Mouse (Mus musculus) neural tube, embryonic 13.5 days (tissue): ENCODE measurements at regions not wholly inside any gene's neighbourhood (a gene's known extent, or its start where the extent isn't known, plus 50 kb on each side); places are given as distances from the start of the nearest gene placed in this dataset.
A peak's percentile ranks its signal among the peaks of the same experiment; 100 is the strongest.

ENCODE experiments used
- ATAC-seq: fragments of 200-750 bp; cut with Nextera tagmentation; 2 replicates; pipeline ENCODE4 v1.8.0; 2017; ENCODE audit warnings: low read depth, mild to moderate bottlenecking, moderate TSS enrichment, moderate library complexity
- H3K27ac ChIP-seq: fragments of 300-500 bp; sonication (generic); replicated peaks from 2 replicates; pipeline ENCODE4 v1.5.1; 2015; ENCODE audit warnings: moderate library complexity, mild to moderate bottlenecking, inconsistent platforms
- H3K27me3 ChIP-seq: fragments of 300-500 bp; sonication (generic); 2 replicates; pipeline ENCODE4 v1.6.1; 2015; ENCODE audit warnings: mild to moderate bottlenecking, inconsistent platforms
- H3K36me3 ChIP-seq: fragments of 300-500 bp; sonication (generic); 2 replicates; pipeline ENCODE4 v1.6.1; 2015; ENCODE audit warnings: mild to moderate bottlenecking, inconsistent platforms
- H3K4me1 ChIP-seq: fragments of 300-500 bp; sonication (generic); replicated peaks from 2 replicates; pipeline ENCODE4 v1.6.1; 2015; ENCODE audit warnings: inconsistent platforms
- H3K4me2 ChIP-seq: fragments of 300-500 bp; sonication (generic); 2 replicates; pipeline ENCODE4 v1.6.1; 2015; ENCODE audit warnings: inconsistent platforms, mild to moderate bottlenecking, moderate library complexity
- H3K4me3 ChIP-seq: fragments of 300-500 bp; sonication (generic); 2 replicates; pipeline ENCODE4 v1.5.1; 2015; ENCODE audit warnings: mild to moderate bottlenecking, inconsistent platforms
- H3K9ac ChIP-seq: fragments of 300-500 bp; sonication (generic); 2 replicates; pipeline ENCODE4 v1.6.1; 2015; ENCODE audit warnings: moderate library complexity, mild to moderate bottlenecking, inconsistent platforms
- H3K9me3 ChIP-seq: fragments of 300-500 bp; sonication (generic); 2 replicates; pipeline ENCODE4 v1.6.1; 2016; ENCODE audit warnings: inconsistent platforms
- WGBS: fragments of 180-500 bp; shearing (Covaris S2); methylation state at CpG from one replicate; pipeline ENCODE4 v1.1.7; 2015; 5-methylcytosine and 5-hydroxymethylcytosine counted together

DNA sequence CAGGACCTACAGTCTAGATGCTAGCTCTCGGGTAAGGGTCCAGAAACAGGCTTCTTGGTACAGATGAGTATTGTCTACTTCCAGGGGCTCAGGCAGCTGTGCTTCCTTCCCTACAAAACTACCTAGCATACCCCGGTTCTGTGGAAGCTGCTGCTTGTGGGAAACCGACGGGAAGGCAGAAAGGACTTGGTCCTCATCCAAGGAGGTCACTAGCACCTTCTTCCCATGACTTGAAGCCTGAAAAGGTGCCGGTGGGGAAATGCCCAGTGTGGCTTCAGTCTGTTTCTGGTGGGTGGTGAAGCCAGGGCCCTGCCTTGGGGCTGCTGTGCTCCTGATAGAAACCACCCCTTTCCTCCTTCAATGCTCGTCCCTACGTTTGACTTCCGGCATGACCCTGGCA, 107.5 kb downstream of the Tex29 start:
- H3K27me3 ChIP-seq: 0 out of 2 replicates have a peak, but pooled peaks cover 3% of the 10 kb centered on the region
- H3K36me3 ChIP-seq: no peaks in the 10 kb centered on the region
- no peak overlapping the region for H3K27ac ChIP-seq
- H3K4me3 ChIP-seq: no peak overlapping the region
- no peaks in the 10 kb centered on the region for H3K4me1 ChIP-seq
- H3K4me2 ChIP-seq: no peak overlapping the region
- no peak for ATAC-seq
- no peak overlapping the region for H3K9ac ChIP-seq
- H3K9me3 ChIP-seq: peaks cover 9% of the 10 kb centered on the region; the same call in 1 of the 2 replicates
- 86% methylated on average over 8 of the region's 8 CpGs for WGBS

DNA sequence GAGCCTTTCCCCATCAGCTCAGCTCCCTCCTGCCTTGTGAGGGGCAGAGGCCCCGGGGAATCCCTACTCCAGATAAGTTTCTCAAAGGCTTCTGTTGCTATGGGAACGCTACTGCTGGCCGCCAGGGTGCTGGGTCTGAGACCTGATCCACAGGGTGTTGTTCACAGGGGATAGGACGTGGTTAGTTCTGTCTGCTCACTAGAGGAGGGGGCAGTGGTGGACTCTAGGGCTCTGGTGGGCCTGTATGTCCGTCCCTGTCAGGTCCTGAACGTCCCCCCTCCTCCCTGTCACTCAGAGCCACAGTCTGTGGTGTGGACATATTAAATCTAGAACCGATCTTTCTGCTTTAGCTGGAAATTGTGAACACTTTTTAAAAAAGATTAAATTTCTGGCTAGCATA, 116.0 kb downstream of the Tex29 start:
- H3K4me2 ChIP-seq: no peak overlapping the region
- H3K36me3 ChIP-seq: no peaks in the 10 kb centered on the region
- peaks cover 34% of the 10 kb centered on the region for H3K27me3 ChIP-seq
- no peaks in the 10 kb centered on the region for H3K4me1 ChIP-seq
- H3K27ac ChIP-seq: no peak overlapping the region
- H3K4me3 ChIP-seq: no peak overlapping the region
- H3K9me3 ChIP-seq: peaks cover 5% of the 10 kb centered on the region; the same call in 1 of the 2 replicates
- 0 out of 2 replicates have a peak overlapping the region, but pooled peaks have one; percentile 26 for H3K9ac ChIP-seq
- ATAC-seq: no peak
- 23% methylated on average over 7 of the region's 7 CpGs for WGBS

DNA sequence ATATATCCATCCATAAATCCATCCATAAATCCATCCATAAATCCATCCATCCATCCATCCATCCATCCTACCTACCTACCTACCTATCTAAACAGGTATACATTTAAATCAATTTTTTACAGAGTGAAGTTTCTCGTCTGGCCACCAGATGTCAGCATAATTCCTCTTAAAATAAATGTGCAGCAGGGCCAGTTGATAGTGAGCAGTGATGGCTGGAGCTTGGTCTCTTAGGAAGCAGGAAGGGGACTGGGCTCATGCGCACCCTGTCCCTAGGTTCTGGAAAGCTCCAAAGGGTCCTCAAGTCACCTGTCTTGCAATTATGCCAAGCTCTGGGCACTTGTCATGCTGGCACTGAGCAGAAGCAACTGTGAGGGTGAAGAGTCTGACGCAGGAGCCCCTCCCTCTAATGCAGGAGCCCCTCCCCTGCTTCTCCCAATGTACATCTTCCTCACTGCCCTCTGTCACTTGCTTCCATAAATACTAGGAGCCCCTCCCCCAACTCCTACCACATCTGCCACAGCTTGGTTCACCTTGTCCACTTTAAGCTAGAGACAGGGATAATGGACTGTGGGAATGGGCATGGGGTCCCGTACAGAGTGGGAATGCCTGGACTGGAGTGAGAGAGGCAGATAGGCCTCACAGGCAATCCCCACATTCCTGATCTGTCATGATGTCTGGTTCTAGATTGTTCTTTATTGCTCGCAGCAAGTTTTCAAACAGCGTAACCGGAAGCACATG, 116.9 kb downstream of the Tex29 start:
- Histone ChIP-seq H3K4me1 (no peaks in the 10 kb centered on the region), H3K36me3 (no peaks in the 10 kb centered on the region), H3K4me2 (no peak overlapping the region), H3K27ac (no peak overlapping the region), H3K27me3 (peaks cover 44% of the 10 kb centered on the region), H3K9ac (no peak overlapping the region), H3K4me3 (no peak overlapping the region), H3K9me3 (no peaks in the 10 kb centered on the region)
- WGBS: 74% methylated on average over 7 of the region's 7 CpGs
- ATAC-seq: peak; percentile 69; the same call in 1 of the 2 replicates

DNA sequence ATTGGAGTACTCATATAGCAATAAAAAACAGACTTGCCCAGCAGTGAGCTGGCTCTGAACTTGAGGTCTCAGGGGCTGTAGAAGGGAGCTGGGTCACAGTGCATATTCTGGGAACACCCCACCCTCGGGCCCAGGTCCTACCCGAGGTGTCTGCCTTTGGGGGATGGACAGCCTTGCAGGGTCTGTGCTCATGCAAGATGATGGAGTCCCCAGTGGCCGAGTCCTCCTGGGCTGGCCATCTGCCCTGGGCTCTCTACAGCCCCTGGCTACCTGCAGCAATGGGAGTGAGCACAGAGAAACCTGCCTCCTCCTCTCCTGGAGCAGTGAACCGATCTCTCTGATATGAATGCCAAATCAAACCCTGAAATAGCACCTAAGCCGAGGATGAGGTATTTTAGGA, 117.9 kb downstream of the Tex29 start:
- WGBS: 66% methylated on average over 5 of the region's 5 CpGs
- H3K27ac ChIP-seq: no peak overlapping the region
- ATAC-seq: no peak
- H3K4me2 ChIP-seq: no peak overlapping the region
- no peaks in the 10 kb centered on the region for H3K9me3 ChIP-seq
- H3K4me3 ChIP-seq: no peak overlapping the region
- peaks cover 48% of the 10 kb centered on the region for H3K27me3 ChIP-seq
- no peaks in the 10 kb centered on the region for H3K36me3 ChIP-seq
- no peaks in the 10 kb centered on the region for H3K4me1 ChIP-seq
- no peak overlapping the region for H3K9ac ChIP-seq

DNA sequence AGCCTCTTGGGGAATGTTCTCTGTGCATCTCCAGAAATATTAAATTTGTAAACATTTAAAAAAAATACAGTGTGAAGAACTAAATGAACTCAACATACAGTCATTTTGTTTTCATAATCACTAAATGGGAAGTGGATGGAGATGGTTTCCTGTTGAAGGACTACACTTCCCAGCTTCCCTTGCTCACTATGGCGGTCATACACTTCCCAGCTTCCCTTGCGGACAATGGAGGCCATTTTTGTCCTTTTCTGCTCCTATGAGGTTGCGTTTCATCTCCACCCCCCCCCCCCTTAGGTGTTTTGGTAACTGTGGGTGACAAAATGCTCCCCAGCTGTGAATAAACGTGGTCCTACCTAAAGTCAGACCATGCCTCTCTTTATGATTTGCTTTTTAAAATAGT, 119.2 kb downstream of the Tex29 start:
- WGBS: 72% methylated on average over 4 of the region's 4 CpGs
- H3K27ac ChIP-seq: no peak overlapping the region
- no peak overlapping the region for H3K4me3 ChIP-seq
- H3K4me1 ChIP-seq: no peaks in the 10 kb centered on the region
- no peak overlapping the region for H3K9ac ChIP-seq
- H3K36me3 ChIP-seq: no peaks in the 10 kb centered on the region
- no peak for ATAC-seq
- H3K27me3 ChIP-seq: peaks cover 48% of the 10 kb centered on the region
- H3K4me2 ChIP-seq: no peak overlapping the region
- H3K9me3 ChIP-seq: no peaks in the 10 kb centered on the region

DNA sequence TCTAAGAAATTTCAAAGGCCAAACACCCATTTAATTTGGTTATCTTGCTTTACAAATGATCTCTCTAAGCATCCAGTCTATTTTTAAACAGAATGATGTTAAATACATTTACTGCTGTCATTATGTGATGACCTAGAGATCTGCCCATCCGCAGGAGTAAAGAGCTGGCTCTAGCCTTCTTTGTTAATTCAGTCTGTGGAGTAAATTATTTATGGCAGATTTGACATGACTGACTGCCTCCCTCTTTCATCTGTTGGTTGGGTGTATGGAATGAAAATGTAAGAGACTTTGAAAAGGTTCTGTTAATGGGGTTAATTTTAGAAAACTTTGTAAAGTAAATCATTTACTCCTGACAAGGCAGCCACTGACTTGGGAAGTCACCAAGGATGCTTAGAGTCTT, 123.3 kb downstream of the Tex29 start:
- Histone ChIP-seq H3K4me2 (no peak overlapping the region), H3K9ac (no peak overlapping the region)
- 30% methylated on average over 1 of the region's 1 CpGs for WGBS

DNA sequence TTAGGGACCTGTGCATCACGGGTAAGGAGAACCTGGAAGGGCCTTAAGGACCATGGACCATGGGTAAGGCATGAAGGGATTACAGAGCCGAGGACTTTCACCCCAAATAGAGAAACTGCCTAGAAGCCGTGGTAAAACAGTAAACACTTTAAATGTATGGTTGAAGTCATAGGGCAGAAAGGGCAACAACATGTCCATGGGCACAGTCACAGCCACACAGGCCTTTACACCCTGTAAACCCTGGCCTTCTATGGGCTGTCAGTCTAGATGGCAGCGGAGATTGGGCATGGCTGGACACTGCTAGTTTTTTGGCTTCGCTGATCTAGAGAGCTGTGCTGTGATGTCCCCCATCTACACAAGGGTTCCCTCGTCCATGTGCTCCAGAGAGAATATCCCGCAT, 127.4 kb downstream of the Tex29 start:
- 90% methylated on average over 7 of the region's 7 CpGs for WGBS
- no peak for ATAC-seq
- Histone ChIP-seq H3K36me3 (no peaks in the 10 kb centered on the region), H3K9me3 (no peaks in the 10 kb centered on the region), H3K9ac (no peak overlapping the region), H3K27ac (no peak overlapping the region), H3K4me3 (no peak overlapping the region), H3K27me3 (peaks cover 52% of the 10 kb centered on the region), H3K4me2 (no peak overlapping the region), H3K4me1 (no peaks in the 10 kb centered on the region)

More for the DNA sequence above, 123.3 kb downstream of the Tex29 start:
- Histone ChIP-seq H3K27ac (no peak overlapping the region), H3K36me3 (no peaks in the 10 kb centered on the region), H3K9me3 (no peaks in the 10 kb centered on the region), H3K4me1 (no peaks in the 10 kb centered on the region), H3K4me3 (no peak overlapping the region), H3K27me3 (peaks cover 36% of the 10 kb centered on the region)
- no peak for ATAC-seq

DNA sequence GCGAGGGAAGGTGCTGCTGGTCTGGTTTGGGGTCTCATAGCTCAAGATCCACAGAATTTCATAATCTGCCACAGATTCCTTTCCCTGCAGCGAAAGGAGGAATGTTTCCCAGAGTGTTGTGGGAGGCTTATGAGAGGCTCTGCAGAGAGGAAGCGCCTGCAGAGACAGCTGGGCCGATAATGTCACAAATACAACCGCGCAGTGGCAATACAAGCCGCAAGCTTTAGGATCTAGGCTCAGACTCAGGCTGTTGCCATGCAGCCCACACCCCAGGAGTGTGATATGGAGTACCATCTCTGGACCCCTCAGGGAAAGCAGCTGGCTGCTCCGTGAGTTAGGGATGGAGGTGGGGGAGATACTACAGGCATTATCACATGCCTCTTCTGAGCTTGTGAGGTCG, 130.2 kb downstream of the Tex29 start:
- Histone ChIP-seq H3K27ac (no peak overlapping the region), H3K9me3 (no peaks in the 10 kb centered on the region), H3K4me3 (no peak overlapping the region), H3K36me3 (no peaks in the 10 kb centered on the region), H3K27me3 (peaks cover 75% of the 10 kb centered on the region), H3K4me2 (no peak overlapping the region), H3K4me1 (peaks cover 13% of the 10 kb centered on the region), H3K9ac (no peak overlapping the region)
- no peak for ATAC-seq
- WGBS: 83% methylated on average over 9 of the region's 9 CpGs

DNA sequence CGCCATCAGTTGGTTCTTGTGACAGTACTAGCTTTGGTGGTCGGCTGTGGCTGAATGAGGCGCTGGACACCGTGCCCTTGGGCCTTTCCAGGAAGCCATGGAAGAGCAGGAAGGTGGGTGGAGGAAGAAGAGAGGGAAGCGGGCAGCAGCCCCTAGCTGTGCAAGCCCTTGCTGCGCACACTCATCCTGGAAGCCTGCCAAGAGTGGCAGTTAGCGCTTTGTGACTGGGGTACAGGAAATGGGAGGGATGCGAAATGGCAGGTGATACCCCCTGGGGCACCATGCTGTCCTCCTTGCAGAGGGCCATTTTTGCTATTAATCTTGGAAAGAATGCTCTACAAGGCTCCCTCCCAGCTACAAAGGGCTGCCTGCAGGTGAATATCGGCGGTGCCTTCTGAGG, 133.2 kb downstream of the Tex29 start:
- Histone ChIP-seq H3K9me3 (no peaks in the 10 kb centered on the region), H3K9ac (no peak overlapping the region), H3K4me2 (no peak overlapping the region), H3K4me3 (no peak overlapping the region), H3K27ac (no peak overlapping the region), H3K27me3 (peaks cover 86% of the 10 kb centered on the region), H3K4me1 (peaks cover 27% of the 10 kb centered on the region), H3K36me3 (no peaks in the 10 kb centered on the region)
- 44% methylated on average over 10 of the region's 10 CpGs for WGBS
- 0 out of 2 replicates have a peak, but pooled peaks have one; percentile 3 for ATAC-seq

DNA sequence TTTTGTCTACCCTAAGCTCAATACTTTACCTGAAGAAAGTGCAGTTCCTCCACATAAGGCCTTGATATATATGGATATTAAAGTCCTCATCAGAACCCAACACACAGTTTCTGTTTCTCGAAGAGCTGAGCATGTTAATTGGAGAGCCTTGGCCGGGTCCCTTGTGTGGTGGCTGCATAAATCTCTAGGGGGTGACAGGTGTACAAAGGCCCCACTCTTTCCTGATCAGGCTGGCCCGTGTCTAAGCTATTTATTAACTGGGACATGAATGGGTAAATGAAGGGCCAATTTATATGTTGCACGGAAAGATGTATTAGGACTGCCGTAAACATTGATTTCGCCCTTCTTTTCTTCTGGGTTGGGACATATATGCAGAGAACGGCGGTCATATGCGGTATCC, 136.8 kb downstream of the Tex29 start:
- Histone ChIP-seq H3K4me2 (no peak overlapping the region), H3K4me3 (no peak overlapping the region), H3K36me3 (no peaks in the 10 kb centered on the region), H3K27me3 (peaks cover 74% of the 10 kb centered on the region), H3K9me3 (no peaks in the 10 kb centered on the region), H3K9ac (0 out of 2 replicates have a peak overlapping the region, but pooled peaks have one; percentile 22), H3K4me1 (peaks cover 27% of the 10 kb centered on the region), H3K27ac (no peak overlapping the region)
- peak; percentile 60; the same call in 1 of the 2 replicates for ATAC-seq
- WGBS: 13% methylated on average over 9 of the region's 9 CpGs

DNA sequence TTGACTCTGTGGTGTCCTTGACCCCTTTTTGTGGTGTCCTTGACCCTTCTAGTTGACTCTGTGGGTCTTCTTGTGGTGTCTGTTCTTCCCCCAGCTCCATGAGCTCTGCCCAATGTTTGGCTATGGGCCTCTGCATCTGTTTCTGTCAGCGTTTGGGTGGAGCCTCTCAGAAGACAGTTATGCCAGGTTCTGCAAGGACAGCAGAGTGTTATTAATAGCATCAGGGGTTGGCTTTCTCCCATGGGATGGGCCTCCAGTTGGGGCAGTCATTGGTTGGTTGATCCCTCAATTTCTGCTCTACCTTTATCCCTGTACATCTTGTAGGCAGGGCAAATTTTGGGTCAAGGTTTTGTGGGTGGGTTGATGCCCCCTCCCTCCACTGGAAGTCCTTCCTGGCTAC, 138.8 kb downstream of the Tex29 start:
- peaks cover 15% of the 10 kb centered on the region for H3K4me1 ChIP-seq
- WGBS: 88% methylated on average over 1 of the region's 1 CpGs
- no peaks in the 10 kb centered on the region for H3K9me3 ChIP-seq
- no peak overlapping the region for H3K4me2 ChIP-seq
- no peaks in the 10 kb centered on the region for H3K36me3 ChIP-seq
- H3K9ac ChIP-seq: no peak overlapping the region
- peaks cover 76% of the 10 kb centered on the region for H3K27me3 ChIP-seq
- no peak overlapping the region for H3K4me3 ChIP-seq
- H3K27ac ChIP-seq: no peak overlapping the region
- no peak for ATAC-seq

DNA sequence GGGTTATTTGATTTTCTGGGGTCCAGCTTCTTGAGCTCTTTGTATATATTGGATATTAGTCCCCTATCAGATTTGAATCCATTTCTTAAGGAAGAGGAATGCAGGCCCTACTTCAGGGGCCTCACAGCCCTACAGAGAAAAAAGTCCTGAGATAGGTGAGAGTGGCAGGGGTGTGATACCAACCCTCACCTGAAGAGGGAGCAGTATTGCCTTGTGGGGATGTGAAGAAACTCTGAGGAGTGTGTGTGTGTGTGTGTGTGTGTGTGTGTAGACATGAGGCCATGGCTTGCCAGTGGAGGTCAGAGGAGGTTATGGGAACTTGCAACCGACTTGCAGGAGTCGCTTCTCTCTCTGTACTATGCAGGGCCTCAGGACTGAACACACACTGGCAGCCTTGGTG, 141.2 kb downstream of the Tex29 start:
- H3K4me3 ChIP-seq: no peak overlapping the region
- H3K27me3 ChIP-seq: peaks cover 64% of the 10 kb centered on the region
- peaks cover 14% of the 10 kb centered on the region for H3K4me1 ChIP-seq
- no peaks in the 10 kb centered on the region for H3K36me3 ChIP-seq
- H3K9me3 ChIP-seq: no peaks in the 10 kb centered on the region
- H3K4me2 ChIP-seq: no peak overlapping the region
- H3K27ac ChIP-seq: no peak overlapping the region
- ATAC-seq: no peak
- 85% methylated on average over 2 of the region's 2 CpGs for WGBS
- H3K9ac ChIP-seq: no peak overlapping the region

DNA sequence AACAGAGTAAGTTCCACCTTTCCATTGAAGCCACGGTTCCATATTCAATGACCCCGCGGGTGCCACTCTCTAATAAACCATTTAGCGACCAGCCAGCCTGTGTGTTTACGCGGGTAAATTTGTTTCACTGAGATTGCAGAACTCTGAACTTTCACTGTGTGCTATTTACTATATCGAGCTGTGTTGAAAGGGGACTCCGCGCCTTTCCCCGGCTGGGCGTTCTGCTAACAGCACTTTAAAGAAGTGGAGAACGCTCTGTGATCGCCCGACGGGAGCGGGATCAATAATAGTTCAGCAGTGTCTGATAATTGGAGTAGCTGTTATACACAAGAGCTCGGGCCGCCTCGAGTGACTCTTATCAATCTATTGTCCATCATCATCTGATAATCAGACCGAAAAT, 149.8 kb downstream of the Tex29 start:
- Histone ChIP-seq H3K9me3 (no peaks in the 10 kb centered on the region), H3K4me1 (no peaks in the 10 kb centered on the region), H3K27me3 (peaks cover 36% of the 10 kb centered on the region), H3K4me3 (no peak overlapping the region), H3K4me2 (no peak overlapping the region), H3K9ac (no peak overlapping the region), H3K36me3 (no peaks in the 10 kb centered on the region), H3K27ac (no peak overlapping the region)
- WGBS: 83% methylated on average over 20 of the region's 20 CpGs
- ATAC-seq: no peak
